Mouse (Mus musculus) spleen, adult 2 months (tissue): Measurements from ENCODE around the gene Gpa33. TPM values are rescaled to one million over a fixed set of nuclear protein-coding genes. Genes with fewer than 3 reads are reported as not detected.
"Not testable (repeated sequence)": the region's sequence is repeated elsewhere in the genome, so short reads cannot be mapped to it uniquely, and the experiment has no call there.

Experiments used
- DNase-seq, 2 experiments: peaks; one replicate each; pipeline versions ENCODE4 v3.0.0 to v3.0.0-alpha.2; 2012 to 2021; ENCODE audit warnings: low spot score in 2 of 2, low read depth in 1 of 2
- H3K27ac ChIP-seq: fragments of 200-500 bp; 2 replicates; pipeline ENCODE4 v1.5.1; 2012; ENCODE audit warnings: low read length, inconsistent platforms; ENCODE audit not compliant: insufficient read depth
- H3K27me3 ChIP-seq: fragments of 200-500 bp; 2 replicates; pipeline ENCODE4 v1.6.1; 2012; ENCODE audit warnings: mild to moderate bottlenecking, moderate library complexity, low read length, inconsistent platforms; ENCODE audit not compliant: control insufficient read depth, insufficient read depth
- H3K36me3 ChIP-seq: fragments of 200-500 bp; 2 replicates; pipeline ENCODE4 v1.6.1; 2012; ENCODE audit warnings: mild to moderate bottlenecking, low read length, inconsistent platforms; ENCODE audit not compliant: control insufficient read depth, insufficient read depth
- H3K4me1 ChIP-seq: fragments of 200-500 bp; 2 replicates; pipeline ENCODE4 v1.6.1; 2011; ENCODE audit warnings: inconsistent platforms; ENCODE audit not compliant: control insufficient read depth, insufficient read depth, insufficient read length
- H3K4me3 ChIP-seq: fragments of 200-500 bp; 2 replicates; pipeline ENCODE4 v1.5.1; 2011; ENCODE audit warnings: mild to moderate bottlenecking, inconsistent platforms; ENCODE audit not compliant: insufficient read depth, insufficient read length; ENCODE audit errors: extremely low read depth
- CTCF ChIP-seq: fragments of 200-500 bp; IDR thresholded peaks from 2 replicates; pipeline ENCODE4 v1.5.1; 2011; ENCODE audit warnings: mild to moderate bottlenecking, inconsistent platforms; ENCODE audit not compliant: insufficient read depth, insufficient read length, insufficient replicate concordance; ENCODE audit errors: extremely low read depth
- POLR2A ChIP-seq: fragments of 200-500 bp; IDR thresholded peaks from 2 replicates; pipeline ENCODE4 v1.6.1; 2011; ENCODE audit warnings: low read depth, low read length, inconsistent platforms
- WGBS: fragments of 180-500 bp; shearing (Covaris S2); methylation state at CpG from one replicate; pipeline ENCODE4 v1.1.7; 2018; 5-methylcytosine and 5-hydroxymethylcytosine counted together
- polyA plus RNA-seq: library from polyadenylated mRNA; depleted of rRNA; stranded (reverse); fragments of >200 nt; gene quantifications from 2 replicates; pipeline ENCODE4 v1.2.3, GENCODE M21; 2012

Gene Gpa33
- polyA plus RNA-seq, 1 experiment: not detected

DNA sequence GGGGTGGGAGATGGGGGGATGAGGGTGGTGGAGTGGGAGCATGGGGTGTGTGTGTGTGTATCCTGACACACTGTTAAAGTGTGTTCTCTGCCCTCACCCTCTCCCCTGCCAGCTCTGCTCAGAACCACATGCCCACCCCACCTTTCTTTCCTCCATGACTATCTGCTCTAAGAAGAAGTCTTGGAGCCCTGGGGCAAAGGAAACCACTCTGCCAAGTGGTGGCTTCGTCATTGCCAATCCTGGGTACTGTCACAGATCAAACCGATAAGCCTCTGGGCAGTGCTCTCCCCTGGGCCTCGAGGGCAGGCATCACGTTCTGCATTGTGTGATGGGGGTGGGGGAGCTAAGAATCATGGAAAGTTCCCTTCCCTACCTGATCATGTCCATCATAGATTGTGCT is 2.3 kb downstream of the Gpa33 start:
- Histone ChIP-seq H3K36me3 (no peaks in the 10 kb centered on the region), H3K27me3 (no peaks in the 10 kb centered on the region), H3K4me1 (peaks cover 1% of the 10 kb centered on the region; the same call in 1 of the 2 replicates), H3K27ac (no peak overlapping the region), H3K4me3 (no peak overlapping the region)
- TF ChIP-seq CTCF: no peak
- TF ChIP-seq POLR2A: no peak
- 21% methylated on average over 4 of the region's 4 CpGs for WGBS
- DNase-seq: no peak

DNA sequence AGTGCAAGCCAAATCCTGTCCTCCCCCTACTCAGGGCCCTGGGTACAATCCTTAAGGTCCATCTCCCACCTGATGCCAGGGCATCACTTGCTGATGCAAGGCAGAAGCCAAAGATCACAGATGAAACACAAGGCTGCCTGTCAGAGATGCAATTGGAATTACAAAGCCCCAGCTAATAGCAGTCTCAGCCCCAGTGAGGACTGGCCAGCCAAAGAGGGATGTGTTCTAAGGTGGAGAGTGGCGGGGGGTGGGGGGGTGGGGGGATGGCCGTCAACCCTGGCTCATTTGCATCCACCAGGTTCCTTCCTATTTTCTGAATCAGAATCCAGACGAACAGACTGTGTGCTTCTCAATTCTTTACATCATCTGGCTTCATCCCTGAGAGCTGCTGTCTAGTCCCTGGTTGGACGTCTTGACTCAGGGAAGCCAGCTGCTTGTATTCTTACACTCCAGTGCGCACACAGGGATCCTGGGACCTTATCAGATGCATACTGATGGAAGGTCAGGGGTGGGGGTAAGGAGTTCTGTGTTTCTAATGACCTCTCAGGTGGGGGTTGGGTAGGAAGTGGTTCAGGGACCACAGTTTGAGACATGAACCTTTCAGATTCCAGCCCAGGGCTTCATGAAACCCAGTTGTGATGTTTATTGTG is 5.2 kb downstream of the Gpa33 start:
- no peak for DNase-seq
- no peak for TF ChIP-seq POLR2A
- no peak for TF ChIP-seq CTCF
- no peak overlapping the region for H3K27ac ChIP-seq
- no peaks in the 10 kb centered on the region for H3K36me3 ChIP-seq
- 55% methylated on average over 5 of the region's 5 CpGs for WGBS
- H3K27me3 ChIP-seq: no peaks in the 10 kb centered on the region
- H3K4me3 ChIP-seq: no peak overlapping the region
- peaks cover 6% of the 10 kb centered on the region; the same call in 1 of the 2 replicates for H3K4me1 ChIP-seq

DNA sequence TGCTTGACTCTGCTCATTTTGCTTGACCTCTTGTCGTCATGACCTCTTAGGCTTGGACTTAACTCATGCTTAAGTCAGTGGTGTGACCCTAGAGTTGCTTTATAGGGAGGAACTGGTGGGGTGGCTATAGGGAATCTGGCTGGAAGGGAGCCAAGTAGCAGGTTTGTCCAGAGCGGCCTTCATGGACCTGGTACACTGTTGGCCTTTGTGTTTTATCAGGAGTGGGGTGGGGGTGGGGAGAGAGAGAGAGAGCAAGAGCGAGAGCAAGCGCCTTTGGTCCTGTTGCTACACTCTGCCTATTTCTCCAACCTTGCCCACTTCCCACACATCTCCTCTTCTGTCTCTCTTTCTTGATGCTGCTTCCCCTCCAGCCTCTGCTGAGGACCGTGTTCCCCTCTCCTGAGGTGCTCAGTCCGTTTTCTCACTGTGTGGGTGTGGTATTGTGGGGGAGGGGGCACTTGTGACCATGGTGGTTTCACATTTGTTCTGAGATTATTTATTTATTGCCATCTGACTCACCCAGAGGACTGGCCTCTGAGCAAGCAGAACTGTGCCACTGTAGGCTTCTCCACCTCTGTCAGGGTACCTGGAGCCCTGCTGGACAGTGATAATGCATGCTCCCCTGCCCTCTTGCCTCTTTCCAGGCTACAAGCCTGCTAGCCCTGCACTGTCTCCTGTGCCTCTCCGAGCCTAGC is 7.4 kb downstream of the Gpa33 start:
- WGBS: 67% methylated on average over 7 of the region's 7 CpGs
- TF ChIP-seq POLR2A (no peak), CTCF (no peak)
- H3K36me3 ChIP-seq: no peaks in the 10 kb centered on the region
- no peak overlapping the region for H3K4me3 ChIP-seq
- peaks cover 6% of the 10 kb centered on the region; the same call in 1 of the 2 replicates for H3K4me1 ChIP-seq
- no peaks in the 10 kb centered on the region for H3K27me3 ChIP-seq
- H3K27ac ChIP-seq: no peak overlapping the region
- DNase-seq: no peak

DNA sequence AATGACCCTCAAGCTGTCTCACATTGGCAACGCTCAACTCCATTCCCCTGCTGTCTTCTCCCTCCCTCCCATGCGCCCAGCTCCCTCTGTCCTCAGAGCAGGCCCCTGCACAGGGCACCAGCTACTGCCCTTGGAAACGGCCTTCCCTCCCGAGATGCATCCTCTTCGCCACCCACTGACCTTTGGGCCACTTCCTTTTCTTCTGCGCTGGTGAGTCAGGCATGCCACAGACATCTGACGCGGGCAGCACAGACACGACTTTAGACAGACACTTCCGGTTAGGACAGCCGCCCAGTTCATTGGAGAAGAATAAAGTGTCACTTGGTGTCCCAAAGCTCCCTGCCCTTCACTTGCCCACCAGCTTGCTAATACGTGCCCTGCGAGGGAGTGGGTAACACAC is 8.1 kb downstream of the Gpa33 start:
- Histone ChIP-seq H3K27me3 (no peaks in the 10 kb centered on the region), H3K4me3 (no peak overlapping the region), H3K4me1 (peaks cover 6% of the 10 kb centered on the region; the same call in 1 of the 2 replicates), H3K36me3 (no peaks in the 10 kb centered on the region), H3K27ac (no peak overlapping the region)
- no peak for DNase-seq
- no peak for TF ChIP-seq POLR2A
- TF ChIP-seq CTCF: no peak
- 27% methylated on average over 13 of the region's 13 CpGs for WGBS

DNA sequence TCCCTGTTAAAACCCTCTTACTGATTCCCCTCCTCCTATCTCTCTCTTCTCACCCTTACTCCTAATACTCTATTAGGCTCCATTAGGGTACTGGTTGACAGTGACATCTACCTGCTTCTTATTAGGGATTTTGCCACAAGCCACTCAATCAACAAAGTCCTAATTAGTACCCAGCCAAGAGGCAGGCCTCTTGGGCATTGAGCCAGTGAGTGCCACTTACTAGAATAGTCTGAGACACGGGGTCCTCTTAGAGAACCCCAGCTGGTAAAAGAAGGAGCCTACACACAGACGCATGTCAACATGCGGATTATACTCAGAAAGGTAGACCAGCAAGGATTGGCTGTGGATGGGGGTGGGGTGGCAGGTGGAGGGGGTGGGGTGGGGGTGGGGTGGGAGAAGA is 9.1 kb downstream of the Gpa33 start:
- Histone ChIP-seq H3K4me3 (no peak overlapping the region), H3K4me1 (peaks cover 6% of the 10 kb centered on the region; the same call in 1 of the 2 replicates), H3K27ac (no peak overlapping the region), H3K27me3 (no peaks in the 10 kb centered on the region), H3K36me3 (no peaks in the 10 kb centered on the region)
- DNase-seq: no peak
- 91% methylated on average over 3 of the region's 3 CpGs for WGBS
- TF ChIP-seq POLR2A (no peak), CTCF (no peak)

DNA sequence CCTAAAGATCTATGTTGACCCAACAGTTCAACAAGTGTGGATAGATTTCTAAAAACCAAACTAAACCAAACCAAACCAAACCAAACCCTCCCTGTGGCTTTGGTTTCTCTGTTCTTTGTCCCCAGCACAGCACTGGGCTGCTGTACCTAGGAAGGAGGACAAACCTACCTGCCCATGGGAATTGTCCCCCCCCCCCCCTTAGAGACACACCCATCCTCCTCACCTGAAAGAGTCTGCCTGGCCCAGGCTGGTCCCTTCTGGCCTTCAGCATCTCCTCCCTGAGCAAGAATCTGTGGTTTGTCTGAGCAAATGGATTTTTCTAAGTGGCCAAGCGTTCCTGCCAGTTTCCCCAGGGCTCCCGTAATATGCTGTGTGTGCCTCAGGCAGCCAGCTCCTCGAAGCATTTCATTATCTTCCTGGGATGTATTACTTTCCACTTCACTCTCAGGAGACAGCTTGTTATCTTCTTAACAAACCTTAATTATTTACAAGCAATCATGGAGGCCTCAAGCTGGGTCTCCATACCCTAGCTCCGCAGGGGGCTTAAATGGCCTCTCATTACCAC is 9.7 kb downstream of the Gpa33 start:
- Histone ChIP-seq H3K27me3 (no peaks in the 10 kb centered on the region), H3K27ac (no peak overlapping the region), H3K4me1 (peaks cover 6% of the 10 kb centered on the region; the same call in 1 of the 2 replicates), H3K4me3 (no peak overlapping the region), H3K36me3 (no peaks in the 10 kb centered on the region)
- WGBS: 93% methylated on average over 4 of the region's 4 CpGs
- no peak for DNase-seq
- TF ChIP-seq POLR2A (no peak), CTCF (no peak)

DNA sequence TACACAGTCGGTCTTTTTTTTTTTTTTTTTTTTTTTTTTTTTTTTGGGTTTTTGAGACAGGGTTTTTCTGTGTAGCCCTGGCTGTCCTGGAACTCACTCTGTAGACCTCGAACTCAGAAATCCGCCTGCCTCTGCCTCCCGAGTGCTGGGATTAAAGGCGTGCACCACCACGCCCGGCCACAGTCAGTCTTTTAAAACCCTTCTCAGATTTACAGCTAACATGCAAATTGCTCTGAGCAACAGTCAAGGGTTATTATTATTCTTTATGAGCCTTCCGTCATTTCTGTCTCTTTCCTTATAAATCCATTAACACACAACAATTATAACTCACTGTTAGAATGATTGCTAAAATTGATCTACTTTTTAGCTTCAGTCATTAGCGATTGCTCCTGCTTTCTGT is 11.8 kb downstream of the Gpa33 start:
- H3K4me1 ChIP-seq, H3K27ac ChIP-seq, H3K4me3 ChIP-seq, H3K27me3 ChIP-seq, H3K36me3 ChIP-seq, DNase-seq: not testable (repeated sequence)
- WGBS: 84% methylated on average over 9 of the region's 9 CpGs
